Mouse (Mus musculus): ENCODE results near the gene Bicra.

GRCm38 (mm10) chr7:15944311-15944710 lies 103.4 kb downstream of the Bicra start:
- TF ChIP-seq EP300 (IDR thresholded peaks at IDR 0.05; ENCODE audit: low read depth) (no peak), CTCF (IDR thresholded peaks at IDR 0.05; ENCODE audit: low read depth) (no peak)

Data from liver, embryonic 14.5 days (tissue).